Mouse (Mus musculus) lung, postnatal 0 days (tissue): ENCODE data around the gene Noc2l. TPM values are rescaled to one million over a fixed set of nuclear protein-coding genes. Genes with fewer than 3 reads are reported as not detected.
A peak's percentile ranks its signal among the peaks of the same experiment; 100 is the strongest.

ENCODE experiments used
- ATAC-seq: fragments of 200-750 bp; cut with Nextera tagmentation; 2 replicates; pipeline ENCODE4 v1.8.0; 2017; ENCODE audit warnings: moderate library complexity
- DNase-seq: peaks from one replicate; pipeline ENCODE4 v3.0.0-alpha.2; 2016; ENCODE audit warnings: low spot score
- H3K27ac ChIP-seq: fragments of 300-500 bp; sonication (generic); 2 replicates; pipeline ENCODE4 v1.5.1; 2014; ENCODE audit warnings: antibody characterized with exemption, mild to moderate bottlenecking, low read length, mixed read lengths
- H3K27me3 ChIP-seq: fragments of 300-500 bp; sonication (generic); replicated peaks from 2 replicates; pipeline ENCODE4 v1.6.1; 2014; ENCODE audit warnings: low read length, mixed read lengths; ENCODE audit not compliant: insufficient read depth
- H3K36me3 ChIP-seq: fragments of 300-500 bp; sonication (generic); 2 replicates; pipeline ENCODE4 v1.6.1; 2014; ENCODE audit warnings: low read length, mixed read lengths; ENCODE audit not compliant: insufficient read depth
- H3K4me1 ChIP-seq: fragments of 300-500 bp; sonication (generic); 2 replicates; pipeline ENCODE4 v1.6.1; 2014; ENCODE audit warnings: antibody characterized with exemption, low read depth, low read length, mixed read lengths; ENCODE audit not compliant: insufficient read depth
- H3K4me2 ChIP-seq: fragments of 300-500 bp; sonication (generic); replicated peaks from 2 replicates; pipeline ENCODE4 v1.6.1; 2014; ENCODE audit warnings: low read depth, mild to moderate bottlenecking, low read length, moderate library complexity, mixed read lengths
- H3K4me3 ChIP-seq: fragments of 300-500 bp; sonication (generic); 2 replicates; pipeline ENCODE4 v1.5.1; 2014; ENCODE audit warnings: low read depth, low read length
- H3K9ac ChIP-seq: fragments of 300-500 bp; sonication (generic); replicated peaks from 2 replicates; pipeline ENCODE4 v1.6.1; 2014; ENCODE audit warnings: low read depth, mild to moderate bottlenecking
- H3K9me3 ChIP-seq: fragments of 300-500 bp; sonication (generic); 2 replicates; pipeline ENCODE4 v1.6.1; 2016; ENCODE audit warnings: low read length, mixed read lengths
- CTCF ChIP-seq: IDR thresholded peaks from 2 replicates; pipeline ENCODE4 v1.5.1; 2016; ENCODE audit warnings: antibody characterized with exemption, mild to moderate bottlenecking
- EP300 ChIP-seq: IDR thresholded peaks from 2 replicates; pipeline ENCODE4 v1.6.1; 2016; ENCODE audit warnings: antibody characterized with exemption, mild to moderate bottlenecking, control low read depth
- WGBS: fragments of 180-500 bp; shearing (Covaris S2); extraction: QIAGEN DNeasy Blood & Tissue Kit; methylation state at CpG from one replicate; pipeline ENCODE4 v1.1.7; 2014; 5-methylcytosine and 5-hydroxymethylcytosine counted together
- polyA plus RNA-seq: library from polyadenylated mRNA; unstranded; fragments of >200 nt; fragmentation: Nextera tagmentation; extraction: Ambion mirVana; gene quantifications from 2 replicates; pipeline ENCODE4 v1.2.1, GENCODE M21; 2015

Gene Noc2l
- polyA plus RNA-seq, 1 experiment from 2014 or later: 18.7 TPM

DNA sequence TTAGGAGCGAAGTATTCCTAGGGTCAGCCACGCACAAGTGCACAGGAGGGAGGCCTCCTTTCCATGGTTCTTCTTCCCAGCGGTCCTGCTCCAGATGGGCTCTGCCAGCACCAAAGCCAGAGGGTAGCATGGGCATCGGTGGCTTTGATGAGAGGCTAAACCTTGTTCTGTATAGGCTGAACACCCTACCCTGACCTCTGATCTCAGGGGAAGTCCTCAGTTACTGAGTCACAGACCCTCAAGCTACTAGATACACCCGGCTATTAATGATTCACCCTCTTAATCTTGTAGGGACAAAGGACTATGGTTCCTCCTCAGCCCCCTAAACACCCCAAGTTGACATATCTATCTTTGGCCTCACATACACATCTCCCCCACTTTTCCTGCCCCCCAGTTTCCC lies 41.9 kb upstream of the Noc2l start:
- Histone ChIP-seq H3K9ac (no peak overlapping the region), H3K27ac (peak overlapping the region; percentile 98), H3K4me3 (no peak overlapping the region), H3K4me1 (peaks cover 16% of the 10 kb centered on the region), H3K36me3 (no peaks in the 10 kb centered on the region), H3K4me2 (0 out of 2 replicates have a peak overlapping the region, but pooled peaks have one; percentile 5), H3K27me3 (no peaks in the 10 kb centered on the region), H3K9me3 (no peaks in the 10 kb centered on the region)
- TF ChIP-seq EP300 (no peak), CTCF (no peak)
- 48% methylated on average over 5 of the region's 5 CpGs for WGBS
- ATAC-seq (no peak), DNase-seq (no peak)

DNA sequence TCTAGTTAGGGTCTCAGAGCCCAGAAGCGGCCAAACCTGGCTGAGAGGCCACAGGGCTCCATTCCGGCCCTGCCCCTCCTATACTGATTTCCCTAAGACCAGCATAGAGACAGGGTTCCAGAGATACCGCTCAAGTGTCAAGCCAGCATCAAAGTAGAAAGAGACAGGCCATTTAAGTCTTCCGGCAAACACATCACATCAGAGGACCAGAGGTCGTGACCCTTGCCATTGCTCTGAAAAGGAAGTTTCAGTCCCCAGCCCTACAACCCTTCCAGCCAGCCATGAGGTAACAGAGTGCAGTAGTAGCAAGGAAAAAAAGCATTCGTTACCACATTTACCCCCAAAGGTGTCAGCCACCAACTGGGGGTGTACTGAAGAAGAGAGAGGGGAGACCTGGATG lies 41.5 kb upstream of the Noc2l start:
- Histone ChIP-seq H3K36me3 (no peaks in the 10 kb centered on the region), H3K27me3 (no peaks in the 10 kb centered on the region), H3K27ac (peak overlapping the region; percentile 12; the same call in 1 of the 2 replicates), H3K4me1 (peaks cover 12% of the 10 kb centered on the region), H3K4me2 (0 out of 2 replicates have a peak overlapping the region, but pooled peaks have one; percentile 5), H3K9ac (no peak overlapping the region), H3K9me3 (no peaks in the 10 kb centered on the region), H3K4me3 (no peak overlapping the region)
- ATAC-seq: no peak
- 52% methylated on average over 6 of the region's 6 CpGs for WGBS
- TF ChIP-seq EP300 (no peak), CTCF (no peak)
- no peak for DNase-seq

DNA sequence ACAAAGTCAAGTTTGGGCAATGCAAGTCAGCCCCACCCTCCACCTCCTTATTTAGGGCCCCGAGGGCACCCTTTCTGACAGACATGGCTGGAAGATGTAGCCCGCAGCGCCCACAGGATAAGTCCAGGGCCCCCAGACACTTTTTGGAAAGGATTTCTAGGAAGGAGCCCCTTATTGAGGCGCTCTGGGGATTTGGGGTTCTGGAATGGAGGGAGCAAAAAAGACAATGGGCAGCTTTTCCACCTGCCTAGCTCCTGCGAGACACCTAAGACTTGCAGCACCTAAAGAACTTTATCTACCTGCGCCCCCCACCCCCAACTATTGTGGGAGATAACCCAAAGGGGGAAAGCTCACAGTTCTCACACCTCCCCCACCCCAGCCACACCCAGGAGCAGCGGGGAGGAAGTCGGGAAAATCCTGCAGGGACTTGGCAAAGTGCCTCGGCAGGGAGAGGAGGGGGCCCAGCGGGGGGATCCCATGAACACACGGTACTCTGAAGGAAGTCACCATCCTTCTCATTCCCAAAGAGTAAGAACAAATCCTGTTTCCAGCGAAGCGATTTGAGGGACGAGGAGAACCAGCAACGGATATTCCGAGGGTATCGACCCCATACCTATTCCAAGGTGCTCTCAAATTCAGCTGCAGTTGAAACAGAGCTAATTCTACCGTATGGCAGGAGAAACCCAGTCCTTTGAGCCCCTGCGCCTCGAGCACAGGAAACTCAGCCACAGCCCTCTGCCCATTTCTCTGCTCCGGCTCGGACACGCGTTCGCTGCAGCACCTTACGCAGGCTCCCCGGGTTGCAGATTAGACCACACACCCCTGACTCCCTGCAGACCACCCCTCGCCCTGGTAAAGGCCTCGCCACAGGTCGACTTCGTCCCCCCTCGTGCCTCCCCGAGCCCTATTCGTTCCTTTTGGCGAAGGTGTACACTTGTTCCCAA lies 39.6 kb upstream of the Noc2l start:
- peaks cover 9% of the 10 kb centered on the region for H3K4me1 ChIP-seq
- H3K36me3 ChIP-seq: no peaks in the 10 kb centered on the region
- H3K27ac ChIP-seq: peak overlapping the region; percentile 84
- ATAC-seq (no peak), DNase-seq (peak; percentile 75)
- no peaks in the 10 kb centered on the region for H3K27me3 ChIP-seq
- H3K4me3 ChIP-seq: peak overlapping the region; percentile 93
- peak overlapping the region; percentile 74 for H3K9ac ChIP-seq
- no peak for TF ChIP-seq CTCF
- TF ChIP-seq EP300: peak; percentile 47; the same call in 1 of the 2 replicates
- peak overlapping the region; percentile 97 for H3K4me2 ChIP-seq
- H3K9me3 ChIP-seq: no peaks in the 10 kb centered on the region
- WGBS: 6% methylated on average over 35 of the region's 35 CpGs

DNA sequence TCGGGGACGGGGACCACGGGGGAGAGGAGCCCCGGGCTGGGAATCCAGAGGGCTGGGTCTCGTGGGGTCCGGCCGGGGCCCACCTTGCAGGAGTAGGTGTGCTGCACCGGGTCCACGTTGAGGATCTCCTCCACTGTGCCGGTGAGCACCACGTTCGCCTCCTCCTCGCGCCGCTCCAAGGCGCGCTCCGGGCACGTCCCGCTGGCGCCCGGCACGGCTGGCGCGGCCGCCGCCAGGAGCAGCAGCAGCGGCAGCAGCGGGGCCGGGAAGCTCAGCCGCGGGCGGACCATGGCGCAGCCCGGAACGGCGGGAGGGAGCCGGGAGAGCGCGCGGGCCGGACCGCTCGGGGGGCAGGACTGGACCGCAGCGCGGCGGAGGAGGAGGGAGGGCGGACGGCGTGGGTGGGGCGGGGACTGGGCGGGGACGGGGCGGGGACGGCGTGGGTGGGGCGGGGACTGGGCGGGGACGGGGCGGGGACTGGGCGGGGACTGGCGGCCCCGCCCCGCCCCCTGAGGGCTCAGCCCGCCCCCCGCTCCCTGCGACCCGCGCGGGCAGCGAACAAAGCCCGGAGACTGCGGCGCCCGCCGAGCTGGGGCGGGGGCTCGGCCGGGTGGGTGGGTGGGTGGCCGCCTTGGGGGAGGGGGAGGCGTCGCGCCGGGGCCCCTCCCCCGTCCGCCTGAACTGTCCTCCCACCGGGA lies 38.5 kb upstream of the Noc2l start, which contains the start of gene Agrn:
Agrn (minus strand) TSS at position 358 of the 698 bp plus-strand sequence.
- TF ChIP-seq EP300: no peak
- TF ChIP-seq CTCF: no peak
- H3K4me3 ChIP-seq: peak within 1 kb of the TSS; percentile 93
- peak within 1 kb of the TSS; percentile 95 for H3K27ac ChIP-seq
- 0% methylated on average over 8 of the region's 88 CpGs for WGBS
- H3K4me1 ChIP-seq: peaks cover 9% of the 10 kb centered on the region
- DNase-seq (peak; percentile 92), ATAC-seq (peak; percentile 77)
- no peaks in the 10 kb centered on the region for H3K27me3 ChIP-seq
- no peaks in the 10 kb centered on the region for H3K36me3 ChIP-seq
- no peaks in the 10 kb centered on the region for H3K9me3 ChIP-seq
- H3K9ac ChIP-seq: peak within 1 kb of the TSS; percentile 74
- H3K4me2 ChIP-seq: peak within 1 kb of the TSS; percentile 97

DNA sequence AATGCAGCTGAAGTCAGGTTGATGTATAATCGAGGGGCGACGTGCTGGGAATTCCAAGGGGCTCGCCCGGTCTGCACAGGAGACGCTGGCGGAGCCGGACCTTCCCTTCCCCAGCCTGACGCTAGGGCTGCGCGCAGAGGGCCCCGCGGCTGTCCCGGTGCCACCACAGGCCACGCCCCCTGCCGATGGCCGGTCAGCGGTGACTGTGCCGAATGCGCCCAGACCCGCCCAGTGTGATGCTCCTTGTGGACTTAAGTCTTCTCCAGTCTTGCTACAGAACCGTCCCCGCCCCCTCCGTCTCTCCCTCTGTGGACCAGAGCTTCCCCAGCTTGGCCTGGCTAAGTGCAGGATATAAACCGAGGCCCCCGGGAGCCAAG lies 38.0 kb upstream of the Noc2l start:
- peak overlapping the region; percentile 95 for H3K27ac ChIP-seq
- WGBS: under 1% methylated on average over 21 of the region's 26 CpGs
- TF ChIP-seq CTCF (peak; percentile 68), EP300 (no peak)
- peaks cover 9% of the 10 kb centered on the region for H3K4me1 ChIP-seq
- H3K9ac ChIP-seq: 0 out of 2 replicates have a peak overlapping the region, but pooled peaks have one; percentile 32
- H3K4me3 ChIP-seq: peak overlapping the region; percentile 93
- peak; percentile 98 for DNase-seq
- peak; percentile 92 for ATAC-seq
- no peaks in the 10 kb centered on the region for H3K36me3 ChIP-seq
- H3K27me3 ChIP-seq: no peaks in the 10 kb centered on the region
- no peaks in the 10 kb centered on the region for H3K9me3 ChIP-seq
- peak overlapping the region; percentile 66 for H3K4me2 ChIP-seq
